Mouse (Mus musculus) bone marrow, adult 2 months (tissue): ENCODE data around the gene Tmem9b.

Experiments used
- CTCF ChIP-seq: fragments of 200-500 bp; IDR thresholded peaks from 2 replicates; pipeline ENCODE4 v1.5.1; 2011; ENCODE audit warnings: low read length, control low read depth; ENCODE audit not compliant: control insufficient read depth, insufficient read depth
- POLR2A ChIP-seq: fragments of 200-500 bp; IDR thresholded peaks from 2 replicates; pipeline ENCODE4 v1.6.1; 2011; ENCODE audit warnings: low read depth, mild to moderate bottlenecking, control low read depth, low read length, borderline replicate concordance; ENCODE audit not compliant: control insufficient read depth

DNA sequence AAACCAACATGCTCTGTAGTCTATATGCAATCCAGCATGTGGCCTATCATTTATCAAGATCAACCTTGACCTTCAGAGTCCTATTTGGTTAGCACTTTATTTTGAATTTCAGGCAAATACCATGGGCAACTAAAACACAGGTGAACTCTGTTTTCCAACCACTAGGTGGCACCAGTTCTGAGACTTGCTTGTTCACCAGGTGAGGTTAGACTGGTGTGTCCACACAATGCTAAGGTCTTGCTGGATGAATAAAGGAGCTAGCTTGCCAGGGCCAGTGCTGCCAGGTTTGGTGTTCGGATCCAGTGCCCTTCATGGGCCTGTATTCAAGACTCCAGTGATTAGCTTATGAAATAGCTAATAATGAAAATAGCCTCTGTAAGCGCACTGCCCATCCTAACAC is 40.1 kb upstream of the Tmem9b start:
- TF ChIP-seq CTCF (peak; percentile 51), POLR2A (no peak)
